Mouse (Mus musculus) neutrophil, adult 5-6 weeks (primary cell): ENCODE measurements around the gene Lin54. TPM values are rescaled to one million over a fixed set of nuclear protein-coding genes. Genes with fewer than 3 reads are reported as not detected.

Experiments
- ATAC-seq: fragments of 151-379, 151-347 bp; 2 replicates; pipeline ENCODE4 v1.8.0; 2017; ENCODE audit warnings: mild to moderate bottlenecking, moderate TSS enrichment; ENCODE audit not compliant: insufficient number of reproducible peaks, poor library complexity, low FRiP score, severe bottlenecking; ENCODE audit errors: extremely low read depth
- total RNA-seq: library from RNA; stranded (forward); fragments of 200-1000 nt; gene quantifications from 2 replicates; pipeline ENCODE4 v1.2.3, GENCODE M21; 2017

Lin54 gene
- total RNA-seq: 29.6 and 32.9 TPM in 2 replicates

DNA sequence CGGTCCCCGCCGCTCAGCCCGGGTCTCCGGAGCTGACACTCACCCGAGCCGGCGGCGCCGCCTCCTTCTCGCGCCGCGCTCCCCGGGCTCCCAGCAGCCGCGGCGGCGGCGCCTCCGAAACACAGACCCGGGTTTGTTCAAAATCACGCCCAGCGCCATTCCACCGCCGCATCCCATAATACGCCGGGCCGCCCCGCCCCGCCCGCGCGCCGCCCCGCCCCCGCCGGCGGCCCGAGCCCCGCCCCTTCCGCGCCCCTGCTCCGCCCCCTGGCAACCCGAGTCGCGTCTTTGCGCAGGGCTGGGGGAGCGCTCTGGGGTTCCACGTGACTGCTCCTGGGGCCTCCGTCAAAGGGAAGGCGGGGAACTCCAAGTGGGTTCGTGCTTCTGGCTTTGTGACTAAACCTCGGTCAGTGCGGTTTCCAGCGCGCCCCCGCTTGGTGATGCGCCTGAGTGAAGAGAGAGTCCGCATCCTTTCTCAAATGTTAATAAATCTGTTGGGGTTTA, at the start of gene Lin54:
Lin54 (minus strand) TSS at position 182 of the 504 bp plus-strand sequence.
- peak; percentile 73 for ATAC-seq

DNA sequence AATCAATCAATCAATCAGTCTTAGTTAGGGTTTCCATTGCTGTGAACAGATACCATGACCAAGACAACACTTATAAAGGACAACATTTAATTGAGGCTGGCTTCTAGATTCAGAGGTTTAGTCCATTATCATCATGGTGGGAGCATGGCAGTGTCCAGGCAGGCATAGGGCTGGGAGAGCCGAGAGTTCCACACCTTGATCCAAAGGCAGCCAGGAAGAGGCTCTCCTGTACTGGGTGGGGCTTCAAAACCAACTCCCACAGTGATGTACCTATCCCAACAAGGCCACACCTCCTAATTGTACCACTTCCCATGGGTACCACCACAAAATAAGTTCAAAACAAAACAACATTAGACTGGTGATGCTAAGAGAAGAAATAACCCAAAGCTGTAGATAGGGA, 49.7 kb upstream of the Lin54 start:
- no peak for ATAC-seq

DNA sequence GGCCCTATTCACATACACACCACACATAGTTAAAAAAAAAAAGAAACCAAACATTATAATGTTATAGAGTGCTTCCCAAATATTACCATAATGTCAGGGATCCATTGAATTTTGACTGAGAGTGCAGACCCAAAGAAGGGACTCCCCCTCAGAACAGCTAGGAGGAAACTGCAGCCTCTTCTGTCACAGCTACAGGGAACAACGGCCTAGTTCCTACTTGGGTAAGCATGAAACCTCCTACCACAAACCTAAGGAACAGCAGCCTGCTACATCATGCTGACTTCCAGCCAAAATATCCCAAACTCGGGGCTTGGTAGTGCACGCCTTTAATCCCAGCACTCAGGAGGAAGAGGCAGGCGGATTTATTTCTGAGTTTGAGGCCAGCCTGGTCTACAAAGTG, 48.9 kb upstream of the Lin54 start:
- no peak for ATAC-seq

DNA sequence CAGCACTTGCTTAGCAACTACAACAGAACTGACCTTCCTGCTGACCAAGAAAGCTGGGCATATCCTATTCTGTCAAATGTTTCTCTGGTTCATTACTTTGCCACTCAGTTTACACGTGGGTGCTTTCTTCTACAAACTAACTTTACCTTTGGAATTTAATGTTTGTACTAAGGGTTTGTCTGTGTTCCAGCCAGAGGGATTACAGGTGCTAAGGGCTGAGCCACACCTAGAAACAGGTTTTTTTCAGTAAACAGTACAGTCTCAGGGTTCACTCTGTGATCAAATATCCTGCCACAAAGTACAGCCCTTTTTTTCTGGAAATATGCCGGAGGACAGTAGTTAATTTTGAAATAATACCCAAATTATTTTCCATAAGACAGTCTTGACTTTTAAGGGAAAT, 47.8 kb upstream of the Lin54 start:
- ATAC-seq: no peak

DNA sequence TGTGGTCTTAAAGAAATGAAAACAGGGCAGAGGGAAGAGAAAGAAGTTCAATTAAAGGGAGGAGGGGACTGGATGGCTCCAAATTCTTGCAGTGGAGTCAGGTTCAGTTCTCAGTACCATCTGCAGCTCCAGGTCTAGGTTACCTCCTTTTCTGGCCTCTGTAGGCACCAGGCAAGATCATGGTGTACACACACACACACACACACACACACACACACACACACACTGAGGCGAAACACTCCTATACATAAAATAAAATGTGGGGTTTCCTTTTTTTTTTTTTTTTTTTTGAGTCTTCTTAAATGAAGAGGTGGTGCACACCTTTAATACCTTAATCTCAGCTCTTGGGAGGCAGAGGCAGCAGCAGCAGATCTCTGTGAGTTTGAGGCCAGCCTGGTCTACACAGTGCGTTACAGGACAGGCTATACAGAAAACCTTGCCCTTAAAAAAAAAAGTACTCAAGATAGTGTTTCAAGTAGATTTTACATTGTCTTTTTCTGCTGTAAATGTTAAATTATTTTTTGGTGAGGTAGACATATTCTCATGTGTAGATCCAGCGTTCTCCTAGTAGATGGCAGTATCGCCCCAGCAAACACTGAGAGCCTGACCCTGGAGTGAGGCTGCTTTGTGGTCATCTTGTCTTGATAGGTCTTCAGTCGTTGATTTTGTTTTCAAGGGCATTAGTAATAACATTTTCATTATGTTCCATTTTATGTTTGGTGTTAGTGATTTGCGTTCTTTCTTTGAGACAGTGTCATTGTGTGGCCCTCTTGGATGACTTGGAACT, 46.0 kb upstream of the Lin54 start:
- peak; percentile 70 for ATAC-seq

DNA sequence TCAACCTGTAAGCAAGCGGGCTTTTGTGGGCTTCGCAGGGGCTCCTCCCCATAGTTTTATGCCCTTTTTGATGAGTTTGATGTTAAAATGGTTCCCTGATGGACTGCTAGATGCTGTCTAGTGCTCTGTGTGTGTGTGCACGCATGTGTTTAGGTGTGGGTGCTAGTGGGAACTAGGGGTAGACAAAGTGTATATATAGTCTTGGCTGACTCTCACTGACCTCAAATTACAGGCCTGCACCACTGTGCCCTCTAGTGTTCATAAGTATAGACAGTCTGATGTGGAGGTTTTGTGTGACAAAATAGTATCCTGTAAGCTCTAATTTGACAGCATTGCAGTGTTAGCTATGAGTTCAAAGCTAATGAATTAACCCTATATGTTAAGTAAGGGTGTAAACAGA, 36.2 kb upstream of the Lin54 start:
- ATAC-seq: peak; percentile 87

DNA sequence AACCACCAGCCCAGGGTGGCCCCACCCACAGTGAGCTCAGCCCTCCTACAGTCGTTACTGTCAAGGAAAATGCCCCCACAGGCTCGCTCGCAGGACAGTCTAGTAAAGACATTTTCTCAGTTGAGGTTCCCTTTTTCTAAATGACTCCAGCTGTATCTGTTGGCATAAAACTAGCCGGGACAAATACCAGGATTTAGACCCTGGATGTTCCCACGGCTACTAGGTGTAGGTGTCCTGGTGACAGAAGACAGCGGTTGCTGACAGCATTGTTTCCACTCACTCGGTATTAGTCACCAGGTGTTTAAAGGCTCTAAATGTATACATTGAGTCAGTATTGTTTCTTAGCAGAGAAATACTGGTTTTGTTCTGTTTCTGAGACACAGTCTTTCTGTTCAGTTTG, 35.4 kb upstream of the Lin54 start:
- no peak for ATAC-seq

DNA sequence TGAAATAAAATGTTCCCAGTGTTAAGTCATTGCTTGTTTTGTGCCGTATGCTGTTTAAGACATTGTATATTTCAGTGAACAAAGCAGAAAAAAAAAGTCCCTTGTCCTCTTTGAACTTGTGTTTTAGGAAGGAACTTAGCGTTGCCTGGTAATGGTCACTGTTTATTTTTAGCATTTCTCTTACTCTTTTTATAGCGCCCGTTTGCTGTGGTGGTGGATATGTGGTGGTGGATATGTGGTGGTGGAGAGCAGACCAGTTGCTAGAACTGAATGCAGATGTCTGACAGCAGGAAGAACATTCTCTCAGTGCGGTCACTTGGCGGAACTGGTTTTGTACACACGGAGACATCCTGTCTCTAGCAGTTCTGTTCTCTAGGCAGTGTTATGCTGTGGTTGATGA, 25.7 kb upstream of the Lin54 start:
- peak; percentile 94 for ATAC-seq

DNA sequence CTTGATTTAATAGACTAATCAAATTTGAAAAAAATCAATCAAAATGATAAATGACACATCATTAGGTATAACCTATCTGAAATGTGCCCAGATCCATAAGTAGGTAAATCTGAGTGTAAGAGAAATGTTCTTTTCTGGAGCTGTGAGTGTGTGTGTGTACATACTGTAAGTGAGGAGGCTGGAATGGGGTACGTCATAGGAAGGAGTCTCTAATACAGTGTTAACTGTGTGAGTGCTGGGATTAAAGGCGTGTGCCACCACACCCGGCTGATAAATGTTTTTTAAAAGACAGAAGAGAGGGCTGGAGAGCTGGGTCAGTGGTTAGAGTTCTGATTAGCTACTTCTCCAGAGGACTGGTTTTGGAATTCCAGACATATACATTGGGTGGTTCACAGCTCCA, 25.2 kb upstream of the Lin54 start:
- ATAC-seq: no peak

DNA sequence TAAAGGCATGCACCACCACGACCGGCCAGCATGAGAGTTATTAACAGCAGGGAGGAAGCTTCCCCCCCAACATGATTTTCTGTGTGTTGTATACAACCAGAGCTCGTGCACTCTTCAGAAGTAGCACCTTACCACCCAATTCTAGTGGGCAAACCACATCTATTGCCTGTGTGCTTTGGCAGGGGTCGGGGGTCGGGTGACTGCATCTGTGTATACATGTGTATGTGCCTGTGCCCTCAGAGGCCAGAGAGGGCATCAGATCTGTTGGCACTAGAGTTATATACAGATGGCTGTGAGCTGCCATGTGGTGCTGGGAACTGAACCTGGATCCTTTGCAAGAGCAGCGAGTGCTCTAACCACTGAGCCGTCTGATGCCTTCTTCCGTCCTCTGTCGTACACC, 24.5 kb upstream of the Lin54 start:
- no peak for ATAC-seq

DNA sequence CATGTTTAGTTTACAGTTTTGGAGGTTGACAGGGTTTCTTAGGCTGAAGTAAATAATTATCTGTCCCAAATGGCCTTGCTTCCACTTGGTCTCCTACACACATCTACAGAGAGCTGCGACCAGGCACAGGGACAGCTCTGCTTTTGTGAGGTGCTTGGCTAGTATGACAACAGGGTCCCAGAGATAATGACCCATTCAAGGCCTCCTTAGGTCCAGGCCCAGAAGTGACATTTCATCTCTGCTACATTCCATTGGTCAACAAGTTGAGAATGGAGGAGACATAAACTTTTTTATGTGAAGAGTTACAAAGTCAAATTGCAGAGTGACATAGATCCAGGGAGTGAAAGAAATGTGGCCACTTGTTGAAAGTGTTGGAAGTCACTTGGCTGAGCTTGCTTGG, 22.9 kb upstream of the Lin54 start:
- ATAC-seq: no peak

DNA sequence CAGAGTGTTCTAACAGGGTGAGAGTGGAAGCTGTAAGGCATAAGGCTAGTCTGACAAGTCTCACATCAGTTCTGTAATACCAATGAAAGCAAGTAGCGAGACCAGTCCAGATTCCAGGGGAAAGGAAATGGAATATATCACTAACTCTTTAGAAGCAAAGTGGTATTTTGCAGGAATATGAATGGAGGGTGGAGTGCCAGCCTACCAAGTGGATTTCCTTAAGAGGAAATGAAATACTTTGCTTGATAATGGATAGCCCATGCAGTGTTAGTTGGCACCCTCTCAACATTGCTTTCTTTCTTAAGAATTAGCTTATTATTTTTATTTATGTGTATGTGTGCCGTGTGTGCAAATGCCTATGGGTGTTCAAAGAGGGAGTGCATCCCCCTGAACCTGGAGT, 19.8 kb upstream of the Lin54 start:
- ATAC-seq: no peak

DNA sequence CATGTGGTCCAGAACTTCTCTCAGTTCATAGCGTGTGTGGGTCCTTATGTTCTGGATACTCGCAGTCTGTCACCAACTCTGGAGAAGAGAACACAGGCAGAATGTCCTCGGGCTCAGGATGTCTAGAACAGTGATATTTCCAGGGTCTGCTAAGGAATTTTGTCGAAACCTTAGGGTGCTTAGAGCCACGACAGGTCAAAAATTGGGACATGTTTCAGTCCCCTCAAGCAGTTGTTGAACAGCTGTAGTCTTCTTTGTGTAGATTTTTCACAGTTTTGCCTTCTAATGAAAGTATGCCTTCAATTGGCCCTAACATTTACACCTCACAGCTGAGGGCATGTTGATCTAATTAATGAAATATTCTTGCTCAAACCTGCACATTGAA, 18.6 kb upstream of the Lin54 start:
- ATAC-seq: no peak

DNA sequence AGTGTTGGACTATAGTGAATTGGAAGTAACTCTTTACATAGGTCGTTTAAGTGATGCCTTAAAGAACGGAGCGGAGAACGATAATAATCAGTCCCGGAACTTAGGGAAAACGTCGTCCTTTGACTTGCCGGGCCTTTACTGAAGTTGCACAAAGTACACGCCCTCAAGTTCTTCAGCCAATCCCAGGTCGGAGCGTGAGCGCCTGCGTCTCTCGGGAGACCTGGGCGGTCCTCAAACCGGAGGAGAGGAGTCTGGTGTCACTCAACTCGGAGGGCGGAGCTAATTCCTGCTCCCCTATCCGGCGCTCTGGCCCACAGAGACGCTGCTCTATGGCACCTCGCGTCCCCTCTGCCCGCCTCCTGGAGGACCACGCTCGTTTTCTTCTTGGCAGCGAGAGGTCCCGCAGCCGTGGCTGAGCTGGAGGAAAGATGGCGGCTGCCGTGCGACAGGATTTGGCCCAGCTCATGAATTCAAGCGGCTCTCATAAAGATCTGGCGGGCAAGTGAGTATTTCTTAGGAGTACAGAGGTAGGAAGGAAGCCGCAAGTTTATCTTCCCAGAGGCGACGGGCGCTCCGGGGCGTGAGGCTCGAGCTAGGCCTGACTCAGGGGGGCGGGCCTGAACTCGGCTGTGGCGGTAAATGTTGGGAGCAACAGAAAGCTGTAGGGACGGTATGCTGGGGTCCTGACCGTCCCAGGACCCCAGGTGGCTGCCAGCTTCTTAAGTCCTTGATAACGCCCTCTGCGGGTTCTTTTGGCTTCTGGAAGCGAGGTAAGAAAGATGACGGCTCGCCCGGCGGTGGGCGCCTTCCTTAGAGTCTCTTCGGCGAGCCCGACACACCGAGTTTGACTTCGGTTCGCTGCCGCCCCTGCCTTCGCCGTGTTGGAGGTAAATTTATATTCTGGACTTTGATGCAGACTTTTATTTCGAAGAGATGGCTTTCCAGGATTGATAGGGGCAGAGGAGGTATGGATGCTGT, 17.9 kb upstream of the Lin54 start, which contains the start of gene Cops4:
Cops4 (plus strand) TSS at position 261 of the 978 bp plus-strand sequence.
- peak; percentile 100 for ATAC-seq

DNA sequence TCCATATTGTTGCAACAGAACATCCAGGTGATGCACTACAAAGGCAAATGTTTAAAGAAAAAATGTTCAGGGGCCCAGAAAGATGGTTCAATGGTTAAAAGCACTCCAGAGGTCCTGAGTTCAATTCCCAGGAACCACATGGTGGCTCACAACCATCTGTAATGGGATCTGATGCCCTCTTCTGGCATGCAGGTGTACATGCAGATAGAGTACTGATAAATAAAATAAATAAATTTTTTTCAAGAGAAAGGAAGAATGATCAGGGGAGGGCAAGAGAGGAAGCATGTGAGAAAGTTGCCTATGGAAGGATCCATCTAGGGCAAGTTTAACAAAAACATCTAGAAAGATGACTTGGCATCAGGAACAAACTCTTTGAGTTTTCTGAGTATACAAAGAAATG, 12.1 kb upstream of the Lin54 start:
- ATAC-seq: no peak

DNA sequence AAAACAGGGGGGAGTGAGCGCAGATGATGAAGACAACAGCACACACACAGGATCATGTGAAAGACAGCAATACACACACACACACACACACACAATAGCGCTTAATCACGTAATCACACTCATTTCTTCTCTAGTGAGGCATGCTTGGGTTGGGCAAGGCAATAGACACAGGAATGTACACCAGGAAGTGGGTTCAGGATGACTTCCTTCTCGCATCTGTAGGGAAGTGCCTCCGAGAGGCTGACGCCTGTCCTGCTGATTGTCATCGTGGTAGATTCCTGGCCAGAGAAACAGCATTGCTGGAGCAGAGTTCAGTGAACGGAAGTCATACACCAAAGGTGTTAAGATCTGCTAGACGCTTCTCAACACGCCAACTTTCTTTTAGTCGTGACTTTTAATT, 8.8 kb upstream of the Lin54 start:
- peak; percentile 48; the same call in 1 of the 2 replicates for ATAC-seq

DNA sequence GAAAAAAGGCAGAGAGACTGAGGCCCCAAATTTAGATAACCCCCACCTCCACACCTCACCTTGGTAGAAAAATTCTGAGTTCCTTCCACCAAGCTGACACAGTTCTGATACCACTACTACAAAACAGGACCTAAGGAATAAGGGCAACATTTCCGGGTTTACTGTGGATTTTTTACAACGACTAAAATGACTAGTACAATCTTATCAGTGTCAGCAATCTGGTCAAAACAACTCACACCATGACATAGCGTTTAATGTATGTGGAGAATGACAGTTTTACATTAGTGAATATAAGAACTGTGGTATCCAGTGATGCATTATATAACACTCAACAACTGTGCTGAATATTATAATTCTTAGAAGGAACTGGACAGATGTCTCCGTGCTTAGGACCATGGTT, 828 bp upstream of the Lin54 start:
- ATAC-seq: no peak

DNA sequence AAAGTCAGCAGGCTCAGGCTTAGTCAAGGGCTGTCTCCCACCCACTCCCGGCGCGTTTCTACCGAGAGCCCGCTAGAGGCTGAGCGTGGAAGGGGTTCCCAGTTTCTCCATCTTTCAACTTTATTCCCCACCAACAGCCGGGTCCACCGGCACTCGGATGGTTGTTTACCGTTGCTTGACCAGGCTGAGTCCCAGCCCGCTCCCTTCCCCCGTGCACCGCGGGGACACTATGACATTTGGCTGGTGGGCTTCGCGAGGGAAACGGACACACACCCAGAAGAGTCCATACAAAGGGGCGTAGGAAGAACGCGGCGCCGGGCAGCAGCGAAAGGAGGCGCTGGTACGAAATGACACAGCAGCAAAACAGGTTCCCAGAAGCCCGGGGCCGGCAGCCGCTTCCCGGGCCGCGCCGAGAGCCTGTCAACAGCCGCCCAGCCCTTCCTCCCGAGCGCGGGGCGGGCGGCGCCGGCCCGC, 571 bp downstream of the Lin54 start:
- no peak for ATAC-seq

DNA sequence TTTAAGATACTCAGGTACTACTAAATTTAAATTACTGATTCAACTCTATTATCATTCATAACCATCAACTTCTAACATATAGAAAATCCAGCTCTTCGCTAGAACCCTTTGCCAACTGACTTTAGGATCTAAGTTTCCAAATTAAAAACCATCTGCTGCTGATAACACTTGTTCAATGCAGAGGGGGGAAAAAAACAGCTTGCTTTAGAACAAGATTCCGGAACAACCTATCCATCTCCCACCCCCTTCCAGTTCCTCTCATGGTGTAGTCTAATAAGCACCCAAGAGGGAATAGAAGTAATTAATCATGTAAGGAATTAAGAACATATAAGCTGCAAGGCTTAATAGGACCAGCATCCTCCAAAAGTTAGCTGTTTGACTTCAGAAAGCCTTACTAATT, 1.2 kb downstream of the Lin54 start:
- no peak for ATAC-seq
